Mouse (Mus musculus): ENCODE measurements around the gene Tanc2.

Gene Tanc2

GRCm38 (mm10) chr11:105837962-105838361, 248.2 kb downstream of the Tanc2 start:
- no peak for DNase-seq

DNA sequence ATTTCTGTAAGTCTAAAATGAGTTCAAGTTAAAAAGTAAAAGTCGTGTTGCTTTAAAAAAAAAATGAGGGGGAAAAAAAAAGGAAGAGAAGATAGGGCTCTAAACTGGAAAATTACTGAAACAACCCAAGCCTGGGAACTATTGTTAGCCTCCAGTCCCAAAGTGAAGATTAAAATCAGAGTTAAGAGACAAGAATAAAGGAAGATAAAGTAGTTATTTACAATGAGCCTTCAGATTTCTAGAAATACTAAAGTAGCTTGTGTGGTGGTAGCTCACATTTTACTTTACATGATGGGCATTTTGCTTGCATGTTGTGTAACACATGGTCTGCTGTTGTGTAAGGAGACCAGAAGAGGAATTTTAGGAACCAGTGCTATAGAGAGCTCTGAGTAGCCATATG, 256.1 kb downstream of the Tanc2 start:
- DNase-seq: no peak

- DNase-seq: no peak
These were observed 265.7 kb downstream of the Tanc2 start for GRCm38 (mm10) chr11:105855504-105855903.

DNA sequence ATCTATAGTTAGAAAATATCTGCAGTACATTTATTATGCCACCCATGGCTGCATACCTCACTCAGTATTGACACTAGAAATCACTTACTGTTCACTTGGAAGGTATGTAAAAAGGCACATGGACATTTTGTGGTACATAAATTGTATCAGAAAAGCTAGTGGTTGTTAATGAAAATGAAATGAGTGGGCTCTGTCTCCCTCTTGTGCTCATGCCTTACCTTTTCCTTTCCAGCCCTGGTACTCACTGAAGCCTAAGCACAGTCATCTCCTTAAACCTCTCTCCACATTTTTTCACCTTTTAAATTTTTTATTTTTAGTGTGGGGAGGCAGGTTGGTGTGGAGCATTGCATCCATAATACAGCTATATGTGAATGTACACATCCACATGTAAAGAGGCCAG, 268.3 kb downstream of the Tanc2 start:
- DNase-seq: no peak

DNA sequence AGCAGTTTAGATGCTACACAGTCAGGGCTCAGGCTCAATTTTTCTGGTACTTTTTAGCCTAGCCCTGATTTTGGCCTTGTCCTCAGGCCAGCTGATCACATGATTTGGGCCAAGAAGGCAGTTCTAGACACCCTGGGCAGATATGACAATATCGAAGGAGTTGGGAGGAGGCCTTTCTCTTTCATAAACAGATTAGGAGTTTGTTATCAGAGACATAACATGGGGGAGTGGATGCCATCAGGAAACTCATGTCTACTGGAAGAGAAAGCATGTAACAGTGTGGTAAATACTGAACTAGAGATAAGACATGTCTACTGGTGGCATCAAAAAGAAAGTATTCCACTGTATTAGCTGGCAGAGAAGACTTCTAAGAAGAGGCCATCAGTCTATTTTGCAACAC, 295.8 kb downstream of the Tanc2 start:
- no peak for DNase-seq

DNA sequence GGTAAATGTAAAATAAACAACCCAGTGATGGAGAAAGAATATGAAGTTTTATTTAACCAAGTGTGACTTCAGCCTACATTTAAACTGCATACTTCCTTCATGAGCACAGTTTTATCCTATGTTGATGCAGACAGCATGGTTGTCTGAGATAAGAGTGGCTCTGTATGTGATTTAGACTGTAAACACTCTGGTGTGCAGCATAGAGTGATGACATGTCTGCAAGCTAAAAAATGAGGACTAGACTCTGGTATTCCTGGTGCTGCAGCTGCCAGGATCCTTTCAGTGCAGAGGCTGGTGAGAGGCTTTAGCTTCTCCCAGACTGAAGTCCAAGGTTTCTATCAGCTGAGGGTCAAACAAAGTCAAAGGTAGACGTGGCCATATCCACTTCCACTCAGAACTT, 297.5 kb downstream of the Tanc2 start:
- DNase-seq: no peak

DNA sequence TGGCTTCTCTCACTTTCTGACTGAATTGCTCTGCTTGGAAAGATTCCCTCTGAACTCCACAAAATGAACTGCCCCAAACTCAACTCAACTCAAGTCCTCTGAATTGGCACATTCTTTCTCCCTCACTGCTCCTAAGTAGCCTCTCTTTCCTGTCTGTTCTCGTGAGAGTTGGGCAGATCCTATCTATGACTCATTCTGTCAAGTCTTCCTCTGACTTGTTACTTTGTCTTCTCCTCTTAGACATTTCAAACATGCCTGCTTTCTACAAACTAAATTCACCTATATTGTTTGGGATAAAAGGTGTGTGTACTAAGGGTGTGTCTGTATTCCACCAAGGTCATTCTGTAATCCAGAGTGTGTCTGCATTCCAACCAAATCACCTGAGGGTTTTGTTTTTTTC, 309.4 kb downstream of the Tanc2 start:
- no peak for DNase-seq

- no peak for DNase-seq
These were observed 311.7 kb downstream of the Tanc2 start for GRCm38 (mm10) chr11:105901501-105901900.

DNA sequence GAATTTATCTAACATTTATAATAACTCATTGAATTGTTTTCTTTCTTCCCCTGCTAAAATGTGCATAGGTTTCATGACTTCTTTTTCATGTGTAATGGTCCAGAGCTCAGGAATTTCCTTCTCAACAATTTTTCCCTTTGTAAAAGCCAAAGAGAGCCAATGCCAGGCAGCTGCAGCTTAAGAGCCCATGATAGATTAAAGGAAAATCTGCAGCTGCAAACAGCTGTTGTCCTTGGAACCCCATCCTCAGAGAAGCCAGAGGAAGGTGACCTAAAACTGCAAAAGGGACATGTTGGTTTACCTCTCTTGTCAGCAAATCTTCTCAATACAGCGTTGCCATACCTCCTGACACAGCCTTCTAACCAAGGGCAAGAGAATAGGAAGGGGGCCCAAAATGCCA, 313.2 kb downstream of the Tanc2 start:
- no peak for DNase-seq

DNA sequence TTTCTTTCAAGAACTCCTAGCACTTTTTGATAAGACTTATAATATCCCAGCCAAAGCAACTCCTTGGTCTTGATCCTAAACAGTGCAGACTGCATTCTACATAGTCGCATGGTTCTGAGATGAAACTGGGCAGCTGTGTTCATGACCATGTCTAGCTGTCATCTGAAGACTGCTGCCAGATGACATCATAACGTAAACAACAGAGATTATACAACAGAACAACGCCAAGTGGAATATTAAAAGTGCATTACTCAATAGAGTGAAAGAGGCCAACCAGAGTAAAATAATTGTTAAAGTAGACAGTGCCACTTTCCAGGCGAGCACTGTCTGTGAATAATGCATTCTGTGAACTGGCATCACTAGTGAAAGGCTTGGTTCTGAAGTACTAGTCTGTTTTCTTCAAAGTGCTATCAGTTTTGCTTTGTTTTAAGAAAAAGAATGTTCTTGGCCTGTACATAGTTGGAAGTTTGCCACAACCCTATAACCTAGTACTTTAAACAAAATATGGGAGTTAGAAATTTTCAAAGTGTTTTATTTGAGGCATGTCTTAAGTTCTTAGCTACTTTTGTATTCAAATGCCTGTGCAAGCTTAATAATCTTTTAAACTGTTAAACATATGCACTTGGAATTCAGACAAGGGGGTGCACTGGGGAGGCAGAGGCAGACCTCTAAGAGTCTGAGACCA, 315.9 kb downstream of the Tanc2 start:
- DNase-seq: no peak

DNA sequence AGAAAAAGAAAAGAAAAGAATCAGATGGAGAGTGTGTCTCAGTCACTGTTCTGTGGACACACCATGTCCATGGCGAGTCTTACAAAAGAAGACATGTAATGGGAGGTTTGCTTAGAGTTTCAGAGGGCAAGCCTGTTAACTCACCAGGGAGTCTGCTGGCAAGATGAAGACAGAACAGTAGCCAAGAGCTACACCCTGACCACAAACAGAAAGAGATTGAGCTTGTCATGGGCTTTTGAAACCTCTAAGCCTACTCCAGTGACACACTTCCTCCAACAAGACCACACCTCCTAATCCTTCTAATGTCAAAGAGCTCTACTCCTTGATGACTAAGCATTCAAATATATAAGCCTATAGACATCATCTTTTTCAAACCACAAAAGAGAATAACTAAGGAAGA, 317.6 kb downstream of the Tanc2 start:
- DNase-seq: no peak

DNA sequence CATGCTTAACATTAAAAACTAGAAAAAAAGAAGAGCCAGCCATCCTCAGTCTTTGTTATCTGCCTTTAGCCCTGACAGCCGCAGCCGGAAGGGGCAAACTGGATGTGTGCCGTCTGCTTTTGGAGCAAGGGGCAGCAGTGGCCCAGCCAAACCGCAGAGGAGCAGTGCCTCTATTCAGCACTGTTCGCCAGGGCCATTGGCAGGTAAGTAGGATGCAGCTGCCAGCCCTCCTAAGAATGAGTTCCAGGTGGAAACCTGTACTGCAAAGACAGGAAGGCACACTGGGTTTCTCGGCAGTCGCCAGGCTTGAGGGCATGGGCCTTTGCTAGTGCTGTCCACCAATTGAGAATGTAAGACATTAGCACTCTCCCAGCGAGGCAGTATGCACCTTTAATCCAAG, 319.1 kb downstream of the Tanc2 start:
- DNase-seq: no peak

- DNase-seq: no peak
These were observed 319.8 kb downstream of the Tanc2 start for GRCm38 (mm10) chr11:105909617-105910016.

DNA sequence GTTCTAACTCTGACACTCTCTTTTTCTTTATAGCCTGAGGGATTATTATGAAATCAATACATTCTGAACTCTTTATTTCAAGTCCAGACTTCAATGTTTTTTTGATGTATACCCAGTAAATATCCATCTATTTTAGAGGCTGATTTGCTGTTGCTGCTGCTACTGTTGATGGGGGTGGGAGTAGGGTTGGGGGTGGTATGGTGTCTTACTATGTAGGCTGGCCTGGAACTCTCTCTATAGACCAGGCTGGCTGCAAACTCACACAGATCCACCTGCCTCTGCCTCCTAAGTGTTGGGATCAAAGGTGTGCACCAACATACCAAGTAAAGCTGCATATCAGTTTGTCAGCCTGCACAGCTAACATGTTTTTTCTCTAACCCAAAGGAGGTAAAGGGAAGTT, 321.4 kb downstream of the Tanc2 start:
- no peak for DNase-seq

- peak; percentile 69 for DNase-seq
These were observed 322.0 kb downstream of the Tanc2 start for GRCm38 (mm10) chr11:105911592-105912375.

GRCm38 (mm10) chr11:105913580-105913979, 323.8 kb downstream of the Tanc2 start:
- no peak for DNase-seq

DNA sequence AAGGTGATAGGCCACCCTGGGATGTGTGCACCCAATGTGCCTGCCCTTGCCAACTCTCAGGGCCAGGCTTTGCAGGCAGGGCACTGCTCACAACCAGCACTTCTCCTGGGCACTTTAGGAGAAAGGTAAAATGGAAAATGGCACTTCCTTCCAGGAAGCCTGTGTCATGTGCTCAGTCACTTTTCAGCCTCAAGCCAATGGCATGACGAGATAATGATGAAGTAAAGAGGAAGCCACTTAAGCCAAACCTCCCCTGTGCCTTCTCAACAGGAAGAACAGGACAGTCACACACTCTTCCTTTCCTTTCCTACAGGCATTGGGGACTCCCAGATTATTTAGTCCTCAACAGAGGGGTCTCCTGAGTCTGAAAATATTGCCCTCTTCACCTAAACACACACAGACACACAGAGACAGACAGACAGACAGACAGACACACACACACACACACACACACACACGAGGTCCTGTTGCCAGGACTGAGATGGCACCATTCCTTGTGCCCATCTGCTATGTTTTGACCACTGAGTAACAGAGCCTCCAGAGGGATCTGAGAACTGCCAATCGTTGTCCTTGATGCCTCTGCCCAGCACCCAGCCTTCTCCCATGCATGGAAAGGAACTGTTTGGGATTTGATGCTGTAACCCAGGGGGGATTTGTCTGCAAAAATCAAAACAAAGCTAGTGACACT, 330.5 kb downstream of the Tanc2 start:
- no peak for DNase-seq

DNA sequence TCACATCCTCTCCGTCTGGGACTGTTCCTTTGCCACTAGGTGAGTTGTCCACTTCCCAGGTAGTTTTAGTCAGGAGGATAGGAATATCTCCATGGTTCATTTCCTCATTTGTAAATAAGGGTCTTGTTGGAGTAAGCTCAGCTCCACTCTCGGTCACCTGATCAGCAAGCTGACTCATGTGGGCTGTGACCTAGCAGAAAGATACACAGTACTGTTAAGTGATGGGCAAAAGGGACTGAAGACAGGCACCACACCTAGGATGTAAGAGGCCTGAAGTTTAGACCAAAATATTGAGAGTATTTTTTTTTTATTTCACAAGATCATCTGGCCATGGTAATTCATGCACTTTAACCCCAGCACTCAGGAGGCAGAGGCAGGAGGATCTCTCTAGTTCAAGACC, 331.1 kb downstream of the Tanc2 start:
- DNase-seq: no peak

DNA sequence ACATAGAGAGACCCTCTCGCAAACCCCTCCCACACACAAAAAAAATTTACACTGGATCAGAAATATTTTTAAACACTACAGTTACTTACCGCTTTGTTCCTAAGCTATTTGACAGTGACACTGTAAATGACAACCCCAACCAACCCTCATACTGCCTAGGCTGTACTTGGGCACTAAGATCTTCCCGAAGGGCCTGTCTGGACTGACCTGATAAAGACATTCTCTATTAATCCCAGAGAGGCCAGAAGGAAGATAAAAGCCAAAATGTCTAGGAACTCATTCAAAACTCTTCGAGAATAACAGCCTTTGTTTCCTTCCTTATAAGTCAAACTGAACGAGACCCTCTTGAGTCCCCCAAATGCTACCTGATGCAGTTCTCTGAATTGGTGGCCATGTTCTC, 331.5 kb downstream of the Tanc2 start:
- no peak for DNase-seq

DNA sequence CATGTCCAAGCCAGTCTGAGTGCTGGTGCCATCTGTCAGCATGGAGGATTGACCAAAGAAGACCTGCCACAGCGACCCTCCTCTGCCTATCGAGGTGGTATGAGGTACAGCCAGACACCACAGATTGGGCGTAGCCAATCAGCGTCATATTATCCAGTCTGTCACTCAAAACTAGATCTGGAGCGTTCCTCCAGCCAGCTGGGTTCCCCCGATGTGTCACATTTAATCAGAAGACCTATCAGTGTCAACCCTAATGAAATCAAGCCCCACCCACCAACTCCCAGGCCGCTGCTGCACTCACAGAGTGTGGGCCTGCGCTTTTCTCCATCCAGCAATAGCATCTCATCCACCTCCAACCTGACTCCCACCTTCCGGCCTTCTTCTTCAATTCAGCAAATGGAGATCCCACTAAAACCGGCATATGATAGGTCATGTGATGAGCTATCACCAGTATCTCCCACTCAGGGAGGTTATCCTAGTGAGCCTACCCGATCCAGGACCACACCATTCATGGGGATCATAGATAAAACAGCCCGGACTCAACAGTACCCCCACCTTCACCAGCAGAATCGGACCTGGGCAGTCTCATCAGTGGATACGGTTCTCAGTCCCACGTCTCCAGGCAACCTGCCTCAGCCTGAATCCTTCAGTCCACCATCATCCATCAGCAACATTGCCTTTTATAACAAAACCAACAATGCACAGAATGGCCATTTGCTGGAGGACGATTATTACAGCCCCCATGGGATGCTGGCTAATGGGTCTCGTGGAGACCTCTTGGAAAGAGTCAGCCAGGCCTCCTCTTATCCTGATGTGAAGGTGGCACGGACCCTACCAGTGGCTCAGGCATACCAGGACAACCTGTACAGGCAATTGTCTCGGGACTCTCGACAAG, 333.2 kb downstream of the Tanc2 start:
- DNase-seq: no peak

DNA sequence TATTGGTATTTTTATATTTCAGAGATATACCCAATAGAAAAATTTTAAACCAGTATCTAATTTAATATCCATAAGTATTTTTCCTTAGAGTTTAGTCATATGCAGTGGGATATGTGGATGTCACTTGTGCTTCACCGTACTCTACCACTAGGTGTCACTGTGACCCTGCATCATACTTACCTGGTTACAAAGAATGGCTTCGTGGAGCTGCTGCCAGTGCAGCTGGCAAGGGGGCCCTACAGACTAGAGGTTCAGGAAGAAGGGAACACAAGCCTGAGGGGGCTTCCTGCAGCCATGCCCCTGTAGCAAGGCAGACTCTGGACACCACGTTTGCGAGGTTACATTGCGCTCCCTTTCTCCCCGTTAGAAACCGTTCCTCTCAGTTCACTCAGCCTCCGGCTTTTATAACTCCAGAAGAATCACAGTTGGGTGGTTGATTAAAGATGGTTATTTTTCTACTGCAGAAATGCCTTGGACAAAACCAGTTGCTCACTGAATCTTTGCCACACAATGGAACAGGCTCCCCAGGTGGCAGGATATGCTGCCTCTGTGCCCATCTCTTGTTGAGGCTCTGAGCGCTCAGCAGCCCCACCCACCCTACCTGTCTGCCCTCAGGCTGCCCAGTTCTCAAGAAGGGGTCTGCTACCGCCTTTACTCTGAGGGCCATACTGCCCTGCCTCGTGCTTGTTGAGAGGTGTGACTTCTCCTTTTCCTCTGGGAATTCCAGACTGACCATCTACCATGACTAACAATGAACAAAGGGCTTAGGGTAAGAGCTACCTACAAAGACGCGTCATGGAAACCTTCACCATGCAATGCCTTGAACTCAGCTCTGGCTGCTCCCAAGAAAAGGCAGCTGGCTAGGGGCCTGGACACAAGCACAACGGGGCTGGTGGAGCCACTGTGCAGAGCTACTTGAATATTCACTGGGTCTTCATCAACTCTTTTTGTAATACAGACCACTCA, 337.6 kb downstream of the Tanc2 start:
- peak; percentile 70 for DNase-seq

- no peak for DNase-seq
These were observed 338.4 kb downstream of the Tanc2 start for GRCm38 (mm10) chr11:105928171-105928570.

Data from thymus, postnatal 25 days (tissue).